Mouse (Mus musculus): Measurements from ENCODE around the gene Tlr4. TPM values are rescaled to one million over a fixed set of nuclear protein-coding genes. Genes with fewer than 3 reads are reported as not detected.
A peak's percentile ranks its signal among the peaks of the same experiment; 100 is the strongest.

Gene Tlr4
- polyA plus RNA-seq, 1 experiment from 2014 or later, result 3.4 TPM

DNA sequence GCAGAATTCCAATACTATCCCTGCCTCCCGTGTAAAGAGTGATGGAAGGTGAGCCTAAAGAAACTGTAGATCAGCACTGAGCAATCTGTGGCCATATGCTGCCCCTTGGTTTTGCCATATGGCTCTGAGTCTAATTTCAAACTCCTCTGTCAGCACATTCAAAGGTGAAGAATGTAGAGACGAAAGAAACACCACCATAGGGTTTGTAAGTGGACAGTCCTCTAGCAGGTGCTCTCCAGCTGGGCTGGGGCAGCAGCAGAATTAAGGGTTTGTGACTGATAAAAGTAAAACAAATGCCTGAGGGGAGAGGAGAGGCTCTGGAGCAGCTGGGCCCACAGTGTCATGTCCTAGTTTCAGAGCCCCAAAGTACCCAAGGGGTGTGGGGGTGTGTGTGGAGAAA is 6.2 kb upstream of the Tlr4 start:
- no peak overlapping the region for H3K9ac ChIP-seq (replicated peaks; ENCODE audit: low read depth)
- no peak overlapping the region for H3K4me3 ChIP-seq (ENCODE audit: low read depth, low read length)
- no peaks in the 10 kb centered on the region for H3K9me3 ChIP-seq (ENCODE audit: low read length)
- H3K4me1 ChIP-seq (ENCODE audit: insufficient read depth, low read depth, low read length), result no peaks in the 10 kb centered on the region
- 49% methylated on average over 2 of the region's 2 CpGs for WGBS
- no peak for ATAC-seq
- H3K27ac ChIP-seq (ENCODE audit: low read length), result no peak overlapping the region
- H3K4me2 ChIP-seq (replicated peaks; ENCODE audit: low read depth, low read length), result no peak overlapping the region
- TF ChIP-seq CTCF (IDR thresholded peaks at IDR 0.05) (no peak), EP300 (IDR thresholded peaks at IDR 0.05) (no peak)
- DNase-seq (ENCODE audit: low spot score), result no peak
- H3K36me3 ChIP-seq (ENCODE audit: insufficient read depth, low read length), result no peaks in the 10 kb centered on the region
- H3K27me3 ChIP-seq (replicated peaks; ENCODE audit: insufficient read depth, low read length), result no peaks in the 10 kb centered on the region

- WGBS, result 75% methylated on average over 3 of the region's 3 CpGs
- H3K27me3 ChIP-seq (replicated peaks; ENCODE audit: insufficient read depth, low read length), result no peaks in the 10 kb centered on the region
- DNase-seq (ENCODE audit: low spot score), result peak; percentile 20
- no peak overlapping the region for H3K9ac ChIP-seq (replicated peaks; ENCODE audit: low read depth)
- H3K4me1 ChIP-seq (ENCODE audit: insufficient read depth, low read depth, low read length), result no peaks in the 10 kb centered on the region
- no peak overlapping the region for H3K27ac ChIP-seq (ENCODE audit: low read length)
- H3K4me2 ChIP-seq (replicated peaks; ENCODE audit: low read depth, low read length), result no peak overlapping the region
- H3K36me3 ChIP-seq (ENCODE audit: insufficient read depth, low read length), result no peaks in the 10 kb centered on the region
- peak; percentile 21; the same call in 1 of the 2 replicates for ATAC-seq
- TF ChIP-seq EP300 (IDR thresholded peaks at IDR 0.05) (no peak; the same call in 1 of the 2 replicates), CTCF (IDR thresholded peaks at IDR 0.05) (no peak)
- H3K4me3 ChIP-seq (ENCODE audit: low read depth, low read length), result no peak overlapping the region
- no peaks in the 10 kb centered on the region for H3K9me3 ChIP-seq (ENCODE audit: low read length)
These were observed 5.6 kb upstream of the Tlr4 start for GRCm38 (mm10) chr4:66821764-66822163.

- no peaks in the 10 kb centered on the region for H3K36me3 ChIP-seq (ENCODE audit: insufficient read depth, low read length)
- H3K27ac ChIP-seq (ENCODE audit: low read length), result peak overlapping the region; percentile 82
- peak overlapping the region; percentile 52 for H3K4me2 ChIP-seq (replicated peaks; ENCODE audit: low read depth, low read length)
- no peaks in the 10 kb centered on the region for H3K4me1 ChIP-seq (ENCODE audit: insufficient read depth, low read depth, low read length)
- H3K9ac ChIP-seq (replicated peaks; ENCODE audit: low read depth), result peak overlapping the region; percentile 16; the same call in 1 of the 2 replicates
- WGBS, result 40% methylated on average over 6 of the region's 6 CpGs
- peak overlapping the region; percentile 31; the same call in 1 of the 2 replicates for H3K4me3 ChIP-seq (ENCODE audit: low read depth, low read length)
- DNase-seq (ENCODE audit: low spot score) (no peak), ATAC-seq (no peak; the same call in 1 of the 2 replicates)
- TF ChIP-seq CTCF (IDR thresholded peaks at IDR 0.05) (no peak), EP300 (IDR thresholded peaks at IDR 0.05) (no peak)
- H3K27me3 ChIP-seq (replicated peaks; ENCODE audit: insufficient read depth, low read length), result no peaks in the 10 kb centered on the region
- H3K9me3 ChIP-seq (ENCODE audit: low read length), result no peaks in the 10 kb centered on the region
These were observed 832 bp downstream of the Tlr4 start for GRCm38 (mm10) chr4:66828163-66828668.

DNA sequence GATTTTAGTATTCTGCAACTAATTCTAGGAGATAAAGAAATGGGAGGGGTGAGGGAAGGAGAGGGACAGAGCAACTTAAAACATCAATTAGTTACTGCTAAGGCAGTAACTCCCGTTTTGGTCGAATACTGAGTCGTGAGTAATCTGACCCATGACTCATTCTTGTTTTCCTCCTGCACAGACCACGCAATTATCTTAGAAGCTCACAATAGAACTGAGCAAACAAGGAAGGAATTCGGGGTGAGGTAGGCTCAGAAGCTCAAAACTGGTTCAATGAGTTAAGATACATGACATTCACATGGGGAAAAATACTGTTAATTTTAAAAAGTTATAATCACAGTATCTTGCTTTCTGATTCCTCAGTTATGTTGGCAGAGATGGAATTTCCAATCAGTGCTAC is 1.3 kb downstream of the Tlr4 start:
- Histone ChIP-seq H3K4me3 (ENCODE audit: low read depth, low read length) (peak overlapping the region; percentile 31; the same call in 1 of the 2 replicates), H3K4me2 (replicated peaks; ENCODE audit: low read depth, low read length) (peak overlapping the region; percentile 52), H3K36me3 (ENCODE audit: insufficient read depth, low read length) (no peaks in the 10 kb centered on the region), H3K27me3 (replicated peaks; ENCODE audit: insufficient read depth, low read length) (no peaks in the 10 kb centered on the region), H3K4me1 (ENCODE audit: insufficient read depth, low read depth, low read length) (no peaks in the 10 kb centered on the region), H3K27ac (ENCODE audit: low read length) (no peak overlapping the region), H3K9me3 (ENCODE audit: low read length) (no peaks in the 10 kb centered on the region), H3K9ac (replicated peaks; ENCODE audit: low read depth) (no peak overlapping the region)
- 10% methylated on average over 5 of the region's 5 CpGs for WGBS
- DNase-seq (ENCODE audit: low spot score), result peak; percentile 70
- TF ChIP-seq EP300 (IDR thresholded peaks at IDR 0.05) (no peak), CTCF (IDR thresholded peaks at IDR 0.05) (no peak)
- peak; percentile 73 for ATAC-seq

DNA sequence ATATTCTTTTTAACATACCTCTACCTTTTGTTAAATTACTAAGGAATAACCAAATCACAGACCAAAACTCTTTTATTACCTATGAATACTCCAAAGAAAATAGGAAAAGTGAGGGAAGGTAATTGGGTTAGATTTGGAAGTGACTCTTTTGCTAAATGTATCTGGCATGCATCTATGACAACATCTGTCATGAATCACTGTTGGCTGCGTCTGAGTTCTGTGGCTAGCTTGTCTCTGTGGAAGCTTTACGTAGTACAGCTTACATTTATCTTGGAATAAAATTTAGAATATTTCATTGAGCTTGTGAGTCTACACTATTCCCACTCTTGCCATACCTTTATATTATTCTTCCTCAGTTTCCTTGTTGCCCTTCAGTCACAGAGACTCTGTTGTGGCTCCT is 10.7 kb downstream of the Tlr4 start:
- Histone ChIP-seq H3K27ac (ENCODE audit: low read length) (no peak overlapping the region), H3K4me2 (replicated peaks; ENCODE audit: low read depth, low read length) (no peak overlapping the region), H3K9me3 (ENCODE audit: low read length) (no peaks in the 10 kb centered on the region), H3K4me1 (ENCODE audit: insufficient read depth, low read depth, low read length) (no peaks in the 10 kb centered on the region), H3K36me3 (ENCODE audit: insufficient read depth, low read length) (no peaks in the 10 kb centered on the region), H3K4me3 (ENCODE audit: low read depth, low read length) (no peak overlapping the region), H3K9ac (replicated peaks; ENCODE audit: low read depth) (no peak overlapping the region), H3K27me3 (replicated peaks; ENCODE audit: insufficient read depth, low read length) (no peaks in the 10 kb centered on the region)
- TF ChIP-seq CTCF (IDR thresholded peaks at IDR 0.05), result no peak
- ATAC-seq (no peak), DNase-seq (ENCODE audit: low spot score) (no peak)
- 84% methylated on average over 2 of the region's 2 CpGs for WGBS

DNA sequence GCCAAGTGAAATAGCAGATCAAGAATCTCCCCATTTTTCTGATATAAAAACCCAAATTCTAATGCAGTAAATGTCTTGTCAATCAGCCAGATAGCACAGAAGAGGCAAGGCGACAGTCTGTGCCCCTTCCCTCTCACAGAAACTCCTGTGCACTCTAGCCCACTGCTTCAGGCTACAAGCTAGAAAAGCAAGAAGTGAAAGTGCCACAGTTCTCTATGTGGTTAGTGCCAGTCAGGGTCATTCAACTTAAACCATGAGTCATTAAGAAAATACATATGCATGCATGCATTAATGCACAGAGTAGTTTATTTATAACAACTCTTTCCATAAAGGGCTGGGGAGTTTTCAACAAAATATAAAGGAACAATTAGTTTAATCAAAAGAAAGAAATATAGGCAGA is 15.9 kb downstream of the Tlr4 start:
- no peaks in the 10 kb centered on the region for H3K9me3 ChIP-seq (ENCODE audit: low read length)
- TF ChIP-seq EP300 (IDR thresholded peaks at IDR 0.05), result no peak
- no peak for TF ChIP-seq CTCF (IDR thresholded peaks at IDR 0.05)
- H3K27me3 ChIP-seq (replicated peaks; ENCODE audit: insufficient read depth, low read length), result no peaks in the 10 kb centered on the region

GRCm38 (mm10) chr4:66852011-66852410 is 24.6 kb downstream of the Tlr4 start:
- H3K4me3 ChIP-seq (ENCODE audit: low read depth, low read length), result no peak overlapping the region
- WGBS, result 52% methylated on average over 3 of the region's 3 CpGs
- DNase-seq (ENCODE audit: low spot score) (peak; percentile 80), ATAC-seq (peak; percentile 75)
- no peak overlapping the region for H3K4me2 ChIP-seq (replicated peaks; ENCODE audit: low read depth, low read length)
- H3K27ac ChIP-seq (ENCODE audit: low read length), result no peak overlapping the region
- peak; percentile 79 for TF ChIP-seq EP300 (IDR thresholded peaks at IDR 0.05)
- no peak for TF ChIP-seq CTCF (IDR thresholded peaks at IDR 0.05)
- no peak overlapping the region for H3K9ac ChIP-seq (replicated peaks; ENCODE audit: low read depth)
- no peaks in the 10 kb centered on the region for H3K36me3 ChIP-seq (ENCODE audit: insufficient read depth, low read length)
- H3K27me3 ChIP-seq (replicated peaks; ENCODE audit: insufficient read depth, low read length), result no peaks in the 10 kb centered on the region
- H3K9me3 ChIP-seq (ENCODE audit: low read length), result no peaks in the 10 kb centered on the region
- no peaks in the 10 kb centered on the region for H3K4me1 ChIP-seq (ENCODE audit: insufficient read depth, low read depth, low read length)

More for the DNA sequence above, 15.9 kb downstream of the Tlr4 start:
- Histone ChIP-seq H3K27ac (ENCODE audit: low read length) (no peak overlapping the region), H3K4me1 (ENCODE audit: insufficient read depth, low read depth, low read length) (no peaks in the 10 kb centered on the region), H3K9ac (replicated peaks; ENCODE audit: low read depth) (no peak overlapping the region), H3K36me3 (ENCODE audit: insufficient read depth, low read length) (no peaks in the 10 kb centered on the region), H3K4me2 (replicated peaks; ENCODE audit: low read depth, low read length) (no peak overlapping the region), H3K4me3 (ENCODE audit: low read depth, low read length) (no peak overlapping the region)
- WGBS, result 61% methylated on average over 1 of the region's 1 CpGs
- DNase-seq (ENCODE audit: low spot score) (peak; percentile 26), ATAC-seq (no peak)
